18 mouse cellular contexts compared by ENCODE assay signal in the genomic region with DNA sequence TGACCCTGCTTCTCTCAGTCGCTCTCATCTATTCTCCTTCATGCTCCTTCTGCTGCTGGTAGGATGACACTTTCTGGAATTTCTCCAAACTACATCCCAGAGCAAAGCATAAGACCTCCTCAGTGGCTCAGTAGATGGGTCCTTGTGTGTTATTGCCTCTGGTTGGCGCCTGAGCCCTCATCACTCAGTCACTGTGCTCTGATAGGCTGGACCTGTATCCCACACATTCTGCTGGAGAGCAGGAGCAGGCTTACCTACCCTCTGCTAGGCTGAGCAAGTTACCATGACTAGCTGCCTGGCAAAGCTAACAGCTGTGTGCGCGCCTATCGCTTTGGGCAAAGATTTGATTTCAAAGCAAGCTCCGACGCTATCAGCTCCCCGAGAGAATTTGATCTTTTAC. TPM values are rescaled to one million over a fixed set of nuclear protein-coding genes. Genes with fewer than 3 reads are reported as not detected.
DNase-seq lines count a peak whose midpoint lies in the region; ATAC-seq and TF ChIP-seq lines count a peak whose summit lies in the region.
"Had no signal": no experiment of that assay in that cellular context is flagged by ENCODE, and none has a peak within 500 bp of the region (broad histone marks: within the 10 kb centered on the region; RNA-seq: fewer than 3 reads in every experiment).

No protein-coding gene starts in this region.

- H3K9ac ChIP-seq in heart, embryonic 13.5 days, result no peak overlapping the region
- no peak overlapping the region for H3K9ac ChIP-seq in midbrain, embryonic 13.5 days (replicated peaks)
- H3K9ac ChIP-seq: embryonic facial prominence, embryonic 15.5 days; limb, embryonic 15.5 days; liver, embryonic 15.5 days had no signal

- peak overlapping the region; percentile 68 for H3K27ac ChIP-seq in heart, embryonic 13.5 days (replicated peaks)
- peak overlapping the region; percentile 78 for H3K27ac ChIP-seq in midbrain, embryonic 10.5 days (replicated peaks)
- no peak overlapping the region for H3K27ac ChIP-seq in midbrain, embryonic 13.5 days
- no peak overlapping the region for H3K27ac ChIP-seq in thymus, adult 2 months (ENCODE audit: control insufficient read depth, insufficient read depth, low read length)
- H3K27ac ChIP-seq: embryonic facial prominence, embryonic 15.5 days; limb, embryonic 15.5 days; liver, embryonic 15.5 days had no signal

- H3K4me2 ChIP-seq in heart, embryonic 13.5 days, result no peak overlapping the region
- H3K4me2 ChIP-seq in midbrain, embryonic 13.5 days (replicated peaks), result no peak overlapping the region
- H3K4me2 ChIP-seq: embryonic facial prominence, embryonic 15.5 days; limb, embryonic 15.5 days; liver, embryonic 15.5 days had no signal

- no peaks in the 10 kb centered on the region for H3K36me3 ChIP-seq in heart, embryonic 13.5 days
- no peaks in the 10 kb centered on the region for H3K36me3 ChIP-seq in midbrain, embryonic 10.5 days
- no peaks in the 10 kb centered on the region for H3K36me3 ChIP-seq in midbrain, embryonic 13.5 days
- H3K36me3 ChIP-seq in thymus, adult 2 months (ENCODE audit: control insufficient read depth, insufficient read depth, low read length), result no peaks in the 10 kb centered on the region
- H3K36me3 ChIP-seq: embryonic facial prominence, embryonic 15.5 days; limb, embryonic 15.5 days; liver, embryonic 15.5 days had no signal

- no peak for DNase-seq in cerebellum, adult 9-11 months
- DNase-seq in heart, postnatal 4 days, result no peak
- no peak for DNase-seq in midbrain, embryonic 10.5 days (ENCODE audit: low spot score)
- no peak for DNase-seq in thymus, adult 2 months
- DNase-seq: adrenal gland, adult 2 months; cerebellum, postnatal 10 days; kidney, adult 11 months; kidney, postnatal 25 days; right cerebral cortex, postnatal 4 days; thymus, postnatal 14 days had no signal

- no peak for TF ChIP-seq CTCF in thymus, adult 2 months (IDR thresholded peaks at IDR 0.05; ENCODE audit: borderline replicate concordance, control insufficient read depth, extremely low read depth, insufficient read depth, low read length, poor library complexity)

- no peaks in the 10 kb centered on the region for H3K27me3 ChIP-seq in heart, embryonic 13.5 days (replicated peaks)
- no peaks in the 10 kb centered on the region for H3K27me3 ChIP-seq in midbrain, embryonic 10.5 days (ENCODE audit: low read depth, poor library complexity, severe bottlenecking)
- no peaks in the 10 kb centered on the region for H3K27me3 ChIP-seq in midbrain, embryonic 13.5 days
- no peaks in the 10 kb centered on the region for H3K27me3 ChIP-seq in thymus, adult 2 months (ENCODE audit: control insufficient read depth, insufficient read depth, low read length)
- H3K27me3 ChIP-seq: embryonic facial prominence, embryonic 15.5 days; limb, embryonic 15.5 days; liver, embryonic 15.5 days had no signal

- peak; percentile 49; the same call in 1 of the 2 replicates for ATAC-seq in cerebellum, adult (ENCODE audit: insufficient number of reproducible peaks, low FRiP score, low TSS enrichment)
- ATAC-seq in heart, embryonic 13.5 days (ENCODE audit: extremely low read depth, insufficient number of reproducible peaks, low FRiP score, low TSS enrichment), result no peak
- ATAC-seq in midbrain, embryonic 13.5 days, result no peak
- no peak for ATAC-seq in granulocyte monocyte progenitor cell, adult 5-6 weeks (replicated peaks; ENCODE audit: poor library complexity, severe bottlenecking)

- 47% methylated on average over 8 of the region's 8 CpGs for WGBS in heart, embryonic 13.5 days
- WGBS in midbrain, embryonic 10.5 days, result 83% methylated on average over 8 of the region's 8 CpGs
- 85% methylated on average over 8 of the region's 8 CpGs for WGBS in midbrain, embryonic 13.5 days
- 86% methylated on average over 8 of the region's 8 CpGs for WGBS in thymus, adult 2 months

- H3K9me3 ChIP-seq in heart, embryonic 13.5 days, result no peaks in the 10 kb centered on the region
- no peaks in the 10 kb centered on the region for H3K9me3 ChIP-seq in midbrain, embryonic 10.5 days (replicated peaks)
- H3K9me3 ChIP-seq in midbrain, embryonic 13.5 days, result no peaks in the 10 kb centered on the region
- H3K9me3 ChIP-seq: embryonic facial prominence, embryonic 15.5 days; limb, embryonic 15.5 days; liver, embryonic 15.5 days; megakaryocyte, embryonic 14.5 days had no signal

- TF ChIP-seq POLR2A in thymus, adult 2 months (IDR thresholded peaks at IDR 0.05; ENCODE audit: control insufficient read depth, extremely low read depth, insufficient read depth, low read length, poor library complexity), result no peak

- no peak overlapping the region for H3K4me3 ChIP-seq in heart, embryonic 13.5 days
- no peak overlapping the region for H3K4me3 ChIP-seq in midbrain, embryonic 10.5 days
- no peak overlapping the region for H3K4me3 ChIP-seq in midbrain, embryonic 13.5 days (replicated peaks)
- H3K4me3 ChIP-seq in thymus, adult 2 months (ENCODE audit: control insufficient read depth, insufficient read depth, low read length), result no peak overlapping the region
- H3K4me3 ChIP-seq: embryonic facial prominence, embryonic 15.5 days; limb, embryonic 15.5 days; liver, embryonic 15.5 days; megakaryocyte, embryonic 14.5 days had no signal

- peaks cover 46% of the 10 kb centered on the region for H3K4me1 ChIP-seq in heart, embryonic 13.5 days
- peaks cover 25% of the 10 kb centered on the region for H3K4me1 ChIP-seq in midbrain, embryonic 10.5 days
- H3K4me1 ChIP-seq in midbrain, embryonic 13.5 days (replicated peaks), result 0 out of 2 replicates have a peak, but pooled peaks cover 3% of the 10 kb centered on the region
- no peaks in the 10 kb centered on the region for H3K4me1 ChIP-seq in thymus, adult 2 months (replicated peaks; ENCODE audit: control insufficient read depth, insufficient read depth, low read length)
- H3K4me1 ChIP-seq: liver, embryonic 15.5 days had no signal

RNA-seq across cellular contexts. Expression of a gene that starts 41.7 kb away (rescaled TPM):
- 377 and 414 TPM in 2 replicates for polyA plus RNA-seq in heart, embryonic 13.5 days (2015; fragmentation: Nextera tagmentation; extraction: Ambion mirVana)
- total RNA-seq in heart, postnatal 4 days (2021), result 100 to 1,000 TPM; 267 to 274 TPM
- polyA plus RNA-seq in midbrain, embryonic 10.5 days (2016; fragmentation: Nextera tagmentation; extraction: Ambion mirVana), result 172 and 183 TPM in 2 replicates
- 94.3 and 128 TPM in 2 replicates for polyA plus RNA-seq in midbrain, embryonic 13.5 days (2015; fragmentation: Nextera tagmentation; extraction: Ambion mirVana)
- 10.9 and 16.3 TPM in 2 replicates for polyA plus RNA-seq in thymus, adult 2 months (2012; rRNA removed)
- 38.3 and 53.6 TPM in 2 replicates for total RNA-seq in granulocyte monocyte progenitor cell, adult 5-6 weeks (2014; fragmentation: Nextera tagmentation)
- 85.8 and 119 TPM in 2 replicates for total RNA-seq in granulocyte monocyte progenitor cell, adult 5-6 weeks (2017)

Comparison
In these comparisons a context has a peak if more than half of its experiments do, and no peak if none do; other contexts are left out.
1. H3K27ac ChIP-seq: peak in heart, embryonic 13.5 days (single experiment) and midbrain, embryonic 10.5 days (single experiment); none in midbrain, embryonic 13.5 days (single experiment) and thymus, adult 2 months (single experiment).